Mouse (Mus musculus) cerebellum, adult 2 months (tissue): Measurements from ENCODE around the gene Tmem184b.

Source experiments
- CTCF ChIP-seq: fragments of 200-500 bp; IDR thresholded peaks from 2 replicates; pipeline ENCODE4 v1.5.1; 2011; ENCODE audit warnings: low read depth, mild to moderate bottlenecking, control low read depth, low read length, moderate library complexity, borderline replicate concordance; ENCODE audit not compliant: insufficient read depth
- POLR2A ChIP-seq: fragments of 200-500 bp; IDR thresholded peaks from 2 replicates; pipeline ENCODE4 v1.6.1; 2011; ENCODE audit warnings: low read length, control low read depth, borderline replicate concordance; ENCODE audit not compliant: insufficient read depth

DNA sequence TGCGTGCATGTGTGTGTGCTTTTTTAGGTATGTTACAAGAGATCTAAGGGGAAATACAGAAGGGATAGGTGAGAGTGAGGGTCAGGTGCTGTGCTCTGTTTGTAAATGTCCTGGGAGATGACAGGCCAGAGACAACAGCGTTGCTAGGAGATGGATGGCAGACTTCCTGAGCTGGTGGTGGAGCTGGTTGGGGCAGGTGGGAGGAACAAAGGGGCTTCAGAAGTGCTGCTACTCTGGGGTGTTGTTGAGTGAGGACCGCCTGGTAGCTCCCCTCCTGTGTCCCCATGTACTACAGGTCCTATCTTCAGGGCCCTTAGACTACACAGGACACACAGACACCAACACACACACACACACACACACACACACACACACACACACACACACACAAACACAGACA, 28.6 kb downstream of the Tmem184b start:
- TF ChIP-seq CTCF: no peak
- TF ChIP-seq POLR2A: no peak
